Mouse (Mus musculus) forebrain, embryonic 13.5 days (tissue): ENCODE data around the gene Ralgapa2. TPM values are rescaled to one million over a fixed set of nuclear protein-coding genes. Genes with fewer than 3 reads are reported as not detected.
"Not testable (repeated sequence)": the region's sequence is repeated elsewhere in the genome, so short reads cannot be mapped to it uniquely, and the experiment has no call there.

Source experiments
- ATAC-seq: fragments of 200-750 bp; cut with Nextera tagmentation; 2 replicates; pipeline ENCODE4 v1.8.0; 2017
- H3K27ac ChIP-seq: fragments of 300-500 bp; sonication (generic); 2 replicates; pipeline ENCODE4 v1.5.1; 2015; ENCODE audit warnings: inconsistent platforms, mild to moderate bottlenecking, moderate library complexity
- H3K27me3 ChIP-seq: fragments of 300-500 bp; sonication (generic); 2 replicates; pipeline ENCODE4 v1.6.1; 2015; ENCODE audit warnings: mild to moderate bottlenecking, inconsistent platforms
- H3K36me3 ChIP-seq: fragments of 300-500 bp; sonication (generic); 2 replicates; pipeline ENCODE4 v1.6.1; 2015; ENCODE audit warnings: mild to moderate bottlenecking, inconsistent platforms; ENCODE audit not compliant: poor library complexity, severe bottlenecking
- H3K4me1 ChIP-seq: fragments of 300-500 bp; sonication (generic); 2 replicates; pipeline ENCODE4 v1.6.1; 2015; ENCODE audit warnings: inconsistent platforms
- H3K4me2 ChIP-seq: fragments of 300-500 bp; sonication (generic); 2 replicates; pipeline ENCODE4 v1.6.1; 2015; ENCODE audit warnings: inconsistent platforms, mild to moderate bottlenecking, moderate library complexity
- H3K4me3 ChIP-seq: fragments of 300-500 bp; sonication (generic); 2 replicates; pipeline ENCODE4 v1.5.1; 2015; ENCODE audit warnings: mild to moderate bottlenecking, inconsistent platforms
- H3K9ac ChIP-seq: fragments of 300-500 bp; sonication (generic); 2 replicates; pipeline ENCODE4 v1.6.1; 2015; ENCODE audit warnings: mild to moderate bottlenecking, inconsistent platforms
- H3K9me3 ChIP-seq: fragments of 300-500 bp; sonication (generic); replicated peaks from 2 replicates; pipeline ENCODE4 v1.6.1; 2016; ENCODE audit warnings: inconsistent platforms
- whole genome bisulfite sequencing: fragments of 180-500 bp; shearing (Covaris S2); methylation state at CpG from one replicate; pipeline ENCODE4 v1.1.7; 2015; 5-methylcytosine and 5-hydroxymethylcytosine counted together
- polyA plus RNA-seq: library from polyadenylated mRNA; unstranded; fragments of >200 nt; fragmentation: Nextera tagmentation; extraction: Ambion mirVana; gene quantifications from 2 replicates; pipeline ENCODE4 v1.2.1, GENCODE M21; 2015

Gene Ralgapa2
- polyA plus RNA-seq, 1 experiment from 2014 or later = 12.8 TPM

DNA sequence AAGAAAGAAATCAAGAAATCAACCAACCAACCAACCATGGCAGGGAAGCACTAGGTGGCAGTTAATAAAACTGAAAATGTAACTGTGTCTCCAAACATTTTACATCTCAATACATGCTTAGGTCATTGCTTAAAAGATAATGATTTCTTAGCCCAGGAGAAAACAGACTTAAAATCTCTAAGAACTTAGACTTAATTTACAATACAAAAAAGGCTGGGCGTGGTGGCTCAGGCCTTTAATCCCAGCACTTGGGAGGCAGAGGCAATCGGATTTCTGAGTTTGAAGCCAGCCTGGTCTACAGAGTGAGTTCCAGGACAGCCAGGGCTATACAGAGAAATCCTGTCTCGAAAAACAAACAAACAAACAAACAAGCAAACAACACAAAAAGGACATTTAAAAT lies 45.3 kb downstream of the Ralgapa2 start:
- H3K9ac ChIP-seq, H3K36me3 ChIP-seq, H3K27me3 ChIP-seq, H3K4me1 ChIP-seq, ATAC-seq, H3K4me3 ChIP-seq, H3K27ac ChIP-seq, H3K9me3 ChIP-seq, H3K4me2 ChIP-seq: not testable (repeated sequence)
- WGBS = 65% methylated on average over 3 of the region's 3 CpGs

DNA sequence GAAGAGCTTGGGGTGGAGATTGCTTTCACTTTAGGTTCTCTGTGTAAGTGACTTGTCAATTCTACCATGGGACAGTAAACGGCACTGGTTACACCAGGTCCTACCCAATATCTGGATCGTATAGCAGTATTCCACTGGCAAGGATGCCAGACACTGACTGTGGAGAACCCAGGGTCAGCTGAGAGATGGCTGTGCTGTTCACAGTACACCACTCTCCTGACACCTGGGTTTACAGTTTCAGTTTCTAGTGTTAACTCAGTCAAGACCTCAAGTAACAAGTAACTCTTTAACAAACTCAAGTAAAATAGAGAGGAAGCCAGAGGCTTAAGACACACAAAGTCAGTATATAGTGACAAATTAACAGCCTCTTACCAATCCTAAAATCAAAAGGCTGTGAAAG lies 54.6 kb downstream of the Ralgapa2 start:
- H3K27me3 ChIP-seq = no peaks in the 10 kb centered on the region
- H3K9ac ChIP-seq = no peak overlapping the region
- WGBS = 88% methylated on average over 2 of the region's 2 CpGs
- H3K4me3 ChIP-seq = no peak overlapping the region
- no peak overlapping the region for H3K4me2 ChIP-seq
- H3K4me1 ChIP-seq = no peaks in the 10 kb centered on the region
- H3K27ac ChIP-seq = no peak overlapping the region
- ATAC-seq = no peak
- H3K36me3 ChIP-seq = no peaks in the 10 kb centered on the region
- no peaks in the 10 kb centered on the region for H3K9me3 ChIP-seq

DNA sequence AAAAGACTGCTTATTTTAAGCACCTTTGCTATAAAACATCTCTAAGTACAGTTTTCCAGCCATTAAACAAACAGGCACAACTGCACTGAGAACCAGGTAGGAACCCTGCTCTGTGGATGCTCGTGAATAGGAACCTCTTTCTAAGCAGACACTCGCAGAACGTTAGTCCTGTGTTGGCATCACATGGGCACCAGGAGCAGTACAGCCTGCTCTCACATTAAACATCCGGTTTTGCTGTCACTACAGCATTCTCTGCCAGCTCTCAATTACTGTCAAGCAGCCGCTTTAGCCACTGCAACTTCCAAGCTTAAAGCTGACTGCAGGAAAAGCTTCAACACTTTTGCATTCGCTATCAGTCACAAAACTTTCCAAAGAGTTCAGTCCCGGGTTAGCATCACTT lies 55.5 kb downstream of the Ralgapa2 start:
- ATAC-seq = no peak
- H3K9me3 ChIP-seq = no peaks in the 10 kb centered on the region
- H3K4me2 ChIP-seq = no peak overlapping the region
- no peaks in the 10 kb centered on the region for H3K27me3 ChIP-seq
- H3K4me3 ChIP-seq = no peak overlapping the region
- WGBS = 79% methylated on average over 7 of the region's 7 CpGs
- no peaks in the 10 kb centered on the region for H3K36me3 ChIP-seq
- H3K4me1 ChIP-seq = no peaks in the 10 kb centered on the region
- no peak overlapping the region for H3K9ac ChIP-seq
- no peak overlapping the region for H3K27ac ChIP-seq

DNA sequence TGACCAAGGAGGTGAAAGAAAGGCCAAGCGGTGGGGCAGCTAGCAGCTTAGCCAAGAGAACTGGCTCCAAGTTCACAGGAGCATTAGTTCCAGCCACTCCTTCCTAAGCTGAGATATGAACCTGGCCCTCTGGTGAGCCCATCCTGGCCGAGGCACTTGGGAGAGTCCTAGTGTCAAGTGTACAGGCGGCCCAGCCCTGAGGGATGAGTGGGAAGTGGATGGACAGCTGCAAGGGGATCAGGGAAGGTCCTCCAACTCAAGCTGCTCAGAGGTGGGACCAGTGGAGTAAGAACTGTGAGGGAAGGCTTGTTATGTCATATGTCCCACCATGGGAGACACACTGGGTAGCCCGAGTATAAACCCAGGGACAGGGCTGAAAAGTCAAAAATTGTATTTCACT lies 56.1 kb downstream of the Ralgapa2 start:
- H3K27ac ChIP-seq = no peak overlapping the region
- H3K9me3 ChIP-seq = no peaks in the 10 kb centered on the region
- H3K4me1 ChIP-seq = no peaks in the 10 kb centered on the region
- no peak for ATAC-seq
- H3K9ac ChIP-seq = no peak overlapping the region
- no peak overlapping the region for H3K4me2 ChIP-seq
- H3K27me3 ChIP-seq = no peaks in the 10 kb centered on the region
- no peak overlapping the region for H3K4me3 ChIP-seq
- no peaks in the 10 kb centered on the region for H3K36me3 ChIP-seq
- WGBS = 93% methylated on average over 4 of the region's 4 CpGs

DNA sequence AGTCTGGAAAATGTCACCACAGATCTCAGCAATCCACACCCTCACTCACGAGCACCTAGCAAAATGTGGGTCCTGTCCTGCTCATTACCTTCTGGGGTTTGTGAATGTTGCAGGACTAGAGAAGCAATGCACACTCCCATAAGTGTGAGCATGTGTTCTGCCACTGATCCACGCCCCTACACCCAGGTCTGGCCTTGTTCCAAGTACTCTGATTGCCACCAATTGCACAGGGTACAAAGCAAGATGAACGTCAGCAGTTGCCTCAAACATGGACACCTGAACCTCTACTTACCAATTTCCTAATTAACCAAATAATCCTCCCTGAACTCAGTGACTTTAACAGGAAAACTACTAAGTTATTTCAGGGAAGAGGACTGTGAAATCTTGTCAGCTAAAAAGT lies 68.1 kb downstream of the Ralgapa2 start:
- Histone ChIP-seq H3K9me3 (no peaks in the 10 kb centered on the region), H3K27ac (no peak overlapping the region), H3K36me3 (peaks cover 18% of the 10 kb centered on the region), H3K4me1 (no peaks in the 10 kb centered on the region), H3K4me2 (no peak overlapping the region), H3K9ac (no peak overlapping the region), H3K4me3 (no peak overlapping the region), H3K27me3 (no peaks in the 10 kb centered on the region)
- ATAC-seq = no peak
- WGBS = 81% methylated on average over 3 of the region's 3 CpGs

DNA sequence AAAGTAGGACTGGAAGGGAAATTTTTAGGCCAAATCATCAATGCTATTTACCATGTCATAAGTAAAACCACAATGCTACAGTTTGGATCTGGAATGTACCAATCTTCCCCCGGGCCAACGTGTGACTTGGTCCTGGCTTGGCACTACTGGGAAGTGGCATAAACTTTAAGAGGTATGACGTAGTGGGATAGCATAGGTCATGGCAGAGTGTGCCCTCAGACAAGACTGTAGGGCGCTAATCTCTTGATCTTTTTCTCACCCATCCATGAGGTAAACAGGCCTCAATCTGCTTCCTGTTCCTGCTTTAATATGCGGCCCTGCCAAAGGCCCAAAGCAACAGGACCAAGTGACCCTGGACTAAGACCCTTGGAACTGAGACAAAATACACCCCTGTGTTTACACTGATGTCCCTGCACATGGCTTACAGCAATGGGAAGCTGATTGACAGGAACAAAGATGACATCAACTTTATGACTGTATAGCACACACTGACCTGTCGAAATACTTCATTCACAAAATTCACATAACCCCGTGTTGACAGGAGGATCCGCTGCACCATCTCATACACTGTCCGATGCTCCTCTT lies 68.8 kb downstream of the Ralgapa2 start:
- Histone ChIP-seq H3K4me1 (no peaks in the 10 kb centered on the region), H3K9me3 (no peaks in the 10 kb centered on the region), H3K4me2 (no peak overlapping the region), H3K9ac (no peak overlapping the region), H3K27me3 (no peaks in the 10 kb centered on the region), H3K4me3 (no peak overlapping the region), H3K36me3 (peaks cover 18% of the 10 kb centered on the region), H3K27ac (no peak overlapping the region)
- 94% methylated on average over 9 of the region's 9 CpGs for WGBS
- no peak for ATAC-seq

DNA sequence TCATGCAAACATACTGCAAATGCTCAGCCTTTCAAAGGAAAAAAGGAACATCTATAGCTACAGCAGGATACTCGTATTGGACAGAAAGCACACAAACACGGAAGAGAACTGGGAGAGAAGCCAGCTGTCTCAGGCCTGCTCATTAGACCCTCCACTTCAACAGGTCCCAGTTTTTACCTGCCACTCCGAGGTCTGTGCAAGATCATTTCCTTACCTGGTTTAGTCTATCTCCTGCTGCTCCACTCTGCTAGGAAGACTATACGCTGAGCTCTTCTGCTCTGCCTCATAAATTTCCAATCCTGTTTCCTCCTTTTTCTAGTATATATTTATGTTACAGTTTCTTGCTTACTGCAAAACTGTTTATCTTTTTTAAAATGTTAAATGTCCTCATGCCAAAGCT lies 70.4 kb downstream of the Ralgapa2 start:
- Histone ChIP-seq H3K9ac (no peak overlapping the region), H3K4me3 (no peak overlapping the region), H3K4me1 (no peaks in the 10 kb centered on the region), H3K36me3 (peaks cover 16% of the 10 kb centered on the region), H3K9me3 (no peaks in the 10 kb centered on the region), H3K27ac (no peak overlapping the region), H3K27me3 (no peaks in the 10 kb centered on the region), H3K4me2 (no peak overlapping the region)
- WGBS = 87% methylated on average over 4 of the region's 4 CpGs
- no peak for ATAC-seq

DNA sequence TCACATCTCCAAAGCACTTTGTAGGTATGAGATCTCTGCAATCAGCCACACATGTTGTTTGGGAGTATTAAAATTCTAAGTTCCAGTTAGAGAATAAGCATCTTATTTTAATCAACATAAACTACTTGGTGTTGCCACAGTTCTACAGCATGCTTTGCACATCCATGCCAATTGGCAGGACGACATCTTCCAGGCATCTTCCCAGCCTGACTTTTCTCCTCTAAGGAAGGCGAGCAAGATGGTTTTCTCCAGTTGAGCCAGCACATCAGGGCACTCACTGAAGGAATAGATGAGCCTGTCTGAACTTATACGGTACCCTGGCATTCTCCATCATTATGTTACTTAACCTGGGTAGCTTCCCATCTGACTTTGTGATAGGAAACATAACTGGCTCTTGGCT lies 83.4 kb downstream of the Ralgapa2 start:
- Histone ChIP-seq H3K9me3 (no peaks in the 10 kb centered on the region), H3K9ac (no peak overlapping the region), H3K4me3 (no peak overlapping the region), H3K27ac (no peak overlapping the region), H3K36me3 (0 out of 2 replicates have a peak, but pooled peaks cover 17% of the 10 kb centered on the region), H3K4me1 (no peaks in the 10 kb centered on the region), H3K27me3 (no peaks in the 10 kb centered on the region), H3K4me2 (no peak overlapping the region)
- 97% methylated on average over 3 of the region's 3 CpGs for WGBS
- ATAC-seq = no peak

DNA sequence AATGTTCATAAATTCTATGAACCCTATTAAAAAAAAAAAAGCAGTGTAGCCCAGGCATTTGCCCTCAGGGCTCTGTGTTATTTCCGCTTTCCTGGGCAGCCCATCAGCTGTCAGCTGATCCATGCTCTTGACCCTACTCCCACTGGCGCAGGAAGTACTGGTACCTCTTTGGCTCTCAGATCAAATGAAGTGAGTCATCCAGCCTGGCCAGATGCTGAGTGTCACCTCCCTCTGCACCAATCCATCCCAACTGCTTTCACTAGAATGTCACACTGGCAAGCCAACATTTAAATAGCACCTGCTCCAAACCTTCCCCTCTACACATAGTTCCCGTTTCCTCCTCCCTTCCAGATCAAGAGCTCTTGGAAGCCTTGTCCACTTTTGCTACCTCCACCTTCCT lies 84.8 kb downstream of the Ralgapa2 start:
- H3K4me2 ChIP-seq = no peak overlapping the region
- H3K9ac ChIP-seq = no peak overlapping the region
- no peaks in the 10 kb centered on the region for H3K9me3 ChIP-seq
- ATAC-seq = no peak
- H3K27me3 ChIP-seq = no peaks in the 10 kb centered on the region
- H3K4me1 ChIP-seq = no peaks in the 10 kb centered on the region
- WGBS = 88% methylated on average over 3 of the region's 3 CpGs
- H3K27ac ChIP-seq = no peak overlapping the region
- H3K4me3 ChIP-seq = no peak overlapping the region
- 0 out of 2 replicates have a peak, but pooled peaks cover 21% of the 10 kb centered on the region for H3K36me3 ChIP-seq

DNA sequence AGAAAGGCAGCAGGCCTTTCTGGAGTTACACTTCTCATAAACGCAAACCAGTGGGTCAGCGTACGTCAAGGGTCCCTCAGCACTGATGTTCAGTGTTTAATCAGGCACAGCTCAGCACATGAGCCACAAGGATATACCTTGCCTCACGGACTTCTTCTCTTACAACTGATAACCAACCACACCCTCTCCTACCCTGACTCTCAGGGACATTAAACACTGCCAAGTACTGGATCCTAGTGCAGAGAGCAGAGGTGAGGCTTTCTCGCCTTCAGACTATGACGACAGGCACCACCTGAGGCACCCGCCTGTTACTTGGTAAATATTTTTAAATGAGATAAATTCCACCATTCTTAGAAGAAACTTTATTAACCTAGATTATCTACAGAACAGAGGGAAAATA lies 85.8 kb downstream of the Ralgapa2 start:
- Histone ChIP-seq H3K27me3 (no peaks in the 10 kb centered on the region), H3K27ac (no peak overlapping the region), H3K4me3 (no peak overlapping the region), H3K9ac (no peak overlapping the region), H3K4me2 (no peak overlapping the region), H3K36me3 (0 out of 2 replicates have a peak, but pooled peaks cover 21% of the 10 kb centered on the region), H3K9me3 (no peaks in the 10 kb centered on the region), H3K4me1 (no peaks in the 10 kb centered on the region)
- ATAC-seq = no peak
- 93% methylated on average over 7 of the region's 7 CpGs for WGBS

DNA sequence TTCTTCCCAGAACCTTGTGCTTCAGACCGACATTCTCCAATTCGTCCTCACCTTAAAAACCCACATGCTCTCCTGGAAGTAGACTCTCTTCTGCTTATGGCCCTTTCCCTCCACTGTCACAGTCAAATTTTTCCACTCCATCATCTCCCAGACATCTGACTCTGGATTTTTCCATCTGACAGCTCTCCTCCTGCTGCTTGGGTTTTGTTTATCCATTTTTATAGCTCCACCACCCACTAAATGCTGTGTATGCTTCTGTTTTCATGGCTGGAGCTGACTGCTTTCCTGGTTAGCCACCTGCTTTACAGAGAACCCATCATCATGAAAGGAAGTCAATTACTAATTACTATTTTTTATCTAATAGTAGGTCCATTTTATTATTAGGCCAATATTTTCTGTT lies 86.9 kb downstream of the Ralgapa2 start:
- Histone ChIP-seq H3K4me1 (no peaks in the 10 kb centered on the region), H3K4me2 (no peak overlapping the region), H3K9ac (no peak overlapping the region), H3K9me3 (no peaks in the 10 kb centered on the region), H3K27ac (no peak overlapping the region), H3K36me3 (0 out of 2 replicates have a peak, but pooled peaks cover 25% of the 10 kb centered on the region), H3K4me3 (no peak overlapping the region), H3K27me3 (no peaks in the 10 kb centered on the region)
- 86% methylated on average over 2 of the region's 2 CpGs for WGBS
- no peak for ATAC-seq

DNA sequence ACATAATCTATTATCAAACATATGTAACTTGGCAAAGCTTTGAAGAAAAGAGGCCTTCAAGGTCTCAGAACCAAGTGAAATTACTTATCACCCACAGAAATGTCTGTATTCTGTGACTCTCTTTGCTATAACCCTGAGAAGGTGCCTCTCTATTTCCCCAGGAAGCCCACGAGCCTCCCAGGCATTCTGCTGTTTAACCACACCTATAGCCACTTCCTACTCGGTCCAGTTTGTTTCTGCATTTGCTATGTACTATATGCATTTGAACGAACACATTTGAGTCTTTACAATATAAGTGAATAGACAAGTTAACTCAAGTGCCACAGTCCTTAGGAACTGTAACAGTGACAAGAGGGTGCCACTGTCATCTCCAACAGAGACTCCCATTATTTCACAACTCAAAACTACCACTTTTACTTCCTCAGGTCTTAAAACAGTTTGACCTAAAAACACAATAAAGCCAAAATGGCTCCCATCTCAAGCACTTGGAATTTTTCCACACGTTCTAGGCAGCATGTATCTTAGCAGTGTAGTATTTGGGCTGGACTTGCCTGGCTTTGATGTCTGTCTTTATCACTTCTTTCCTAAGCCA lies 88.3 kb downstream of the Ralgapa2 start:
- H3K36me3 ChIP-seq = 0 out of 2 replicates have a peak, but pooled peaks cover 22% of the 10 kb centered on the region
- no peak for ATAC-seq
- no peaks in the 10 kb centered on the region for H3K27me3 ChIP-seq
- no peak overlapping the region for H3K4me2 ChIP-seq
- H3K9me3 ChIP-seq = no peaks in the 10 kb centered on the region
- H3K4me3 ChIP-seq = no peak overlapping the region
- H3K9ac ChIP-seq = no peak overlapping the region
- no peaks in the 10 kb centered on the region for H3K4me1 ChIP-seq
- no peak overlapping the region for H3K27ac ChIP-seq
- WGBS = 89% methylated on average over 4 of the region's 4 CpGs
